Mouse (Mus musculus) heart, embryonic 16.5 days (tissue): ENCODE results near the gene Bid. TPM values are rescaled to one million over a fixed set of nuclear protein-coding genes. Genes with fewer than 3 reads are reported as not detected.
"Not testable (repeated sequence)": the region's sequence is repeated elsewhere in the genome, so short reads cannot be mapped to it uniquely, and the experiment has no call there.

Experiments used
- ATAC-seq: fragments of 200-750 bp; cut with Nextera tagmentation; replicated peaks from 2 replicates; pipeline ENCODE4 v1.8.0; 2017; ENCODE audit warnings: moderate number of reproducible peaks; ENCODE audit not compliant: insufficient read depth, low FRiP score; ENCODE audit errors: extremely low read depth
- H3K27ac ChIP-seq: fragments of 300-500 bp; sonication (generic); 2 replicates; pipeline ENCODE4 v1.5.1; 2014; ENCODE audit warnings: mild to moderate bottlenecking, low read length, control low read depth, moderate library complexity
- H3K27me3 ChIP-seq: fragments of 300-500 bp; sonication (generic); 2 replicates; pipeline ENCODE4 v1.6.1; 2014; ENCODE audit warnings: low read length, mixed read lengths; ENCODE audit not compliant: control insufficient read depth, insufficient read depth
- H3K36me3 ChIP-seq: fragments of 300-500 bp; sonication (generic); 2 replicates; pipeline ENCODE4 v1.6.1; 2014; ENCODE audit not compliant: control insufficient read depth, insufficient read depth
- H3K4me1 ChIP-seq: fragments of 300-500 bp; sonication (generic); 2 replicates; pipeline ENCODE4 v1.6.1; 2014; ENCODE audit warnings: low read length, mixed read lengths; ENCODE audit not compliant: control insufficient read depth, insufficient read depth
- H3K4me2 ChIP-seq: fragments of 300-500 bp; sonication (generic); 2 replicates; pipeline ENCODE4 v1.6.1; 2014; ENCODE audit warnings: low read depth, mild to moderate bottlenecking, control low read depth, low read length
- H3K4me3 ChIP-seq: fragments of 300-500 bp; sonication (generic); 2 replicates; pipeline ENCODE4 v1.5.1; 2014; ENCODE audit warnings: mild to moderate bottlenecking, control low read depth, low read length
- H3K9ac ChIP-seq: fragments of 300-500 bp; sonication (generic); 2 replicates; pipeline ENCODE4 v1.6.1; 2014; ENCODE audit warnings: low read length, control low read depth
- H3K9me3 ChIP-seq: fragments of 300-500 bp; sonication (generic); replicated peaks from 2 replicates; pipeline ENCODE4 v1.6.1; 2016; ENCODE audit warnings: low read length; ENCODE audit not compliant: control insufficient read depth
- WGBS: fragments of 180-500 bp; shearing (Covaris S2); extraction: QIAGEN DNeasy Blood & Tissue Kit; methylation state at CpG from one replicate; pipeline ENCODE4 v1.1.7; 2014; 5-methylcytosine and 5-hydroxymethylcytosine counted together
- polyA plus RNA-seq: library from polyadenylated mRNA; unstranded; fragments of >200 nt; fragmentation: Nextera tagmentation; extraction: Ambion mirVana; gene quantifications from 2 replicates; pipeline ENCODE4 v1.2.1, GENCODE M21; 2015

The Bid gene
- polyA plus RNA-seq, 1 experiment from 2014 or later = 18.3 TPM

- no peaks in the 10 kb centered on the region for H3K36me3 ChIP-seq
- H3K27me3 ChIP-seq = no peaks in the 10 kb centered on the region
- 76% methylated on average over 4 of the region's 4 CpGs for WGBS
- H3K4me2 ChIP-seq = no peak overlapping the region
- peaks cover 13% of the 10 kb centered on the region for H3K4me1 ChIP-seq
- no peak overlapping the region for H3K4me3 ChIP-seq
- H3K9me3 ChIP-seq = no peaks in the 10 kb centered on the region
- no peak overlapping the region; the same call in 1 of the 2 replicates for H3K9ac ChIP-seq
- H3K27ac ChIP-seq = no peak overlapping the region
- ATAC-seq = no peak
Observed at GRCm38 (mm10) chr6:120914533-120914910, 2.1 kb downstream of the Bid start.

DNA sequence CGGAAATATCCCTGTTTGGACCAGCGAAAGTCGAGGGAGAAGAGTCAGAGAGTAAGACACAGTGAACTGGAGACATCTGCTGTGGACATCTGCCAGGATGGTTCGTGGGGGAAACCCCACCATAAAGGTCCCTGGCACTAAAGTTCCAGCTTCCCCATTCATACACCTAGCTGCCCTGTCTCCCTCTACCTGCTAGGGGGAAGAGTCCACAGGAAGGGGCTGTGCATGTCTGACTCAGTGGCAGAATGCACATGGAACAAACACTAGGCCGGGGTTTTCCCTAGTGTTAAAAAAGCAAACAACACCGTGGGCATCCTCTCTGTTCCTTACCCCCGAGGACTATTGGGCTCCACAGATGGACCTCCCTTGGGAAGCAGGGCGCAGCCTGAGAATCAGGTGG lies 2.9 kb downstream of the Bid start:
- Histone ChIP-seq H3K9ac (no peak overlapping the region), H3K4me3 (no peak overlapping the region), H3K4me1 (peaks cover 13% of the 10 kb centered on the region), H3K27ac (no peak overlapping the region), H3K36me3 (no peaks in the 10 kb centered on the region), H3K27me3 (no peaks in the 10 kb centered on the region), H3K9me3 (no peaks in the 10 kb centered on the region), H3K4me2 (no peak overlapping the region)
- WGBS = 84% methylated on average over 8 of the region's 8 CpGs
- ATAC-seq = no peak

DNA sequence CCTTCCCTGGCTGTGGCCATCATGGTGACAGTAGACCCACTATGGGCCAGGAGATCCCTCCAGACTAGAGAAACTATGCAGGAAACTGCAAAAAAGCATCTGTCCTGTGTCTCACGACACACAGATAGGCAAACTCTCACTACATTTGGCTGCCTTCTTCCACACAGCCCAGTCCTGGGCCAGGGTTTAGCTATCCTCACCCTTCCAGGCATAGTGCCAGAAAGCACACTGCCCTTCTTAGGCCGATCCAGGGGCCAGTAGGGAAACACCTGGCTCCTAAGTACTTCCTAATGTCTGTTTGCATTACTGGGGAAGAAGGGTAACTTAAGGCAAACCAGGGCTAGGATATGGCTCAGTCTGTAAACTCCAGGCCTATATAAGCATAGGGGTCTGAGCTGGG lies 3.7 kb downstream of the Bid start:
- Histone ChIP-seq H3K4me1 (peaks cover 13% of the 10 kb centered on the region), H3K4me2 (no peak overlapping the region), H3K27ac (no peak overlapping the region), H3K9ac (no peak overlapping the region), H3K4me3 (no peak overlapping the region), H3K9me3 (no peaks in the 10 kb centered on the region), H3K36me3 (no peaks in the 10 kb centered on the region), H3K27me3 (no peaks in the 10 kb centered on the region)
- 19% methylated on average over 2 of the region's 2 CpGs for WGBS
- no peak for ATAC-seq

DNA sequence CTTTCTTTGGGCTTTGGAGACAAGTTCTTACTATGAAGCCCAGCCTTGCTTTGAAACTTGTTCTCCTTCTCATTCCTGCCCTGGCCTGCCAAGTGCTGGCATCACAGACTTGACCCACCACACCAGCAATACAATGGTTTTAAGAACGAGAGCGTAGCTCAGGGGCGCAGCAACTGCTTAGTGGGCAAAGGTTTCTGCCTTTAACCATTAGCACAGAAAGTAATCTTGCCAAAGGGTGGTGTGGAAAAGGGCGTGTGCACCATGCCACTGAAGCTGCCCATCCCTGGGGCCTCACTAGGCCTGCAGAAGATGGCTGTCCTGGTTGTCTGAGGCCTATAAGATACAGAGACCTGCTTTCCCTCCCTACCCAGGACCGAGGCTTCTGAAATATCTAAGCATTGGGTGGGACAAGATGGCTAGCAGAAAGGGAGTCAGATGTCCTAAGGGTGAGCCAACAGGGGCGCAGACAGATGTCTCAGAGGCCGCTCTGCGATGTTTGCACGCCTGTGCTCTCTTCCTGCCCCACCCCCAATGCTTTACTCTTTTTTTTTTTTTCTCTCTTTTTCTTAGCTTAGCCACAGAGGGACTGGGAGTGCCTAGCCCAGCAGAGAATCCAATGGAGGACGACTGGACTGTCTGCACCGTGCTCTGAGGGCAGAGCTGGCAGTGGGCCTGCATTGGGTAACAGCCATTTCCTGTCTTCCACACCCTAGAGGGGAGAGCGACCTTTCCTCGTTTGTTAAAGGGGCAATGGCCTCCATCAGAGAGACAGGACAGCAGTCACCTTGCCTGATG lies 5.2 kb downstream of the Bid start:
- ATAC-seq = no peak

DNA sequence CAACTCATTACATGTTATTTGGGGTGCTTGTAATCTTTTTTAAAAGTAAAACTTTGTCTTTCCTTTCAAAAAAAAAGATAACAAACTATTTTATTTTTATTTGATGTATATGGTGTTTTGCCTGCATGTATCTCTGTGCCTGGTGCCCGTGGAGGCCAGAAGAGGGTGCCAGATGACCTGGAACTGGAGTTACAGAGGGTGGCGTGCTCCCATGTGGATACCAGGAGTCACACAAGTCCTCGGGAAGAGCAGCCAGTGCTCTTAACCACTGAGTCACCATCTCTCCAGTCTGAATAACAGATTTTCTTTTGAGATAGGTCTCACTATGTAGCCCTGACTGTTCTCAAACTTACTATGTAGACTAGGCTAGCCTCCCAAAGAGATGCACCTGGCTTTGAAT lies 7.2 kb downstream of the Bid start:
- 84% methylated on average over 3 of the region's 3 CpGs for WGBS
- H3K9me3 ChIP-seq = no peaks in the 10 kb centered on the region
- ATAC-seq = no peak

More for the DNA sequence above, 5.2 kb downstream of the Bid start:
- Histone ChIP-seq H3K27ac (no peak overlapping the region), H3K4me1 (peaks cover 13% of the 10 kb centered on the region), H3K36me3 (no peaks in the 10 kb centered on the region), H3K27me3 (no peaks in the 10 kb centered on the region), H3K4me3 (no peak overlapping the region), H3K9ac (no peak overlapping the region), H3K9me3 (no peaks in the 10 kb centered on the region), H3K4me2 (no peak overlapping the region)
- WGBS = 58% methylated on average over 13 of the region's 13 CpGs

GRCm38 (mm10) chr6:120907876-120908597 lies 8.6 kb downstream of the Bid start:
- H3K9ac ChIP-seq, H3K4me3 ChIP-seq, H3K4me2 ChIP-seq, H3K9me3 ChIP-seq, H3K4me1 ChIP-seq, H3K27me3 ChIP-seq, H3K27ac ChIP-seq, H3K36me3 ChIP-seq, ATAC-seq: not testable (repeated sequence)
- WGBS = 84% methylated on average over 9 of the region's 10 CpGs

More for the DNA sequence above, 7.2 kb downstream of the Bid start:
- no peak overlapping the region for H3K4me3 ChIP-seq
- no peak overlapping the region for H3K4me2 ChIP-seq
- H3K27me3 ChIP-seq = no peaks in the 10 kb centered on the region
- H3K4me1 ChIP-seq = peaks cover 7% of the 10 kb centered on the region
- H3K36me3 ChIP-seq = no peaks in the 10 kb centered on the region
- no peak overlapping the region for H3K9ac ChIP-seq
- no peak overlapping the region for H3K27ac ChIP-seq

- no peaks in the 10 kb centered on the region for H3K36me3 ChIP-seq
Observed at GRCm38 (mm10) chr6:120906521-120906920, 10.1 kb downstream of the Bid start.

DNA sequence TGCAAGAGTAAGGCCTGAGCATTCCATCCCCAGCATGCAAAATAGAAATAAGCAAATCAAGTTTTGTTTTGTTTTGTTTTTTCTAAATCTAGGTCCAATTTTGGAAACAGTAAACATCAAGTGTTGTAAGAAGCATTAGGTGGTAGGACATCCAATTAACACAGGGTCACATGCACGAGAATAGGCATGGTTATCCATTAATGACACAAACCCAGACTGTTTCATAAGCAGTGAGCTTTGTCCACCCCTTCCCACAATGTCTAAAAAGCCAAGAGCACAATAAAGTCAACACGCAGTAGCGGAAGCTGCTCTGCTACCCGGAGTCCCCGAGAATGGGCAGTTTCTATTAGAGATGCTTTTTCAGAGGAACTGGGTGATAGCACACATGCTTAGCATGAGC lies 11.5 kb downstream of the Bid start:
- Histone ChIP-seq H3K4me2 (no peak overlapping the region), H3K9ac (no peak overlapping the region), H3K4me3 (no peak overlapping the region), H3K4me1 (0 out of 2 replicates have a peak, but pooled peaks cover 3% of the 10 kb centered on the region), H3K27ac (no peak overlapping the region), H3K27me3 (no peaks in the 10 kb centered on the region), H3K9me3 (no peaks in the 10 kb centered on the region), H3K36me3 (no peaks in the 10 kb centered on the region)
- no peak for ATAC-seq
- WGBS = 92% methylated on average over 5 of the region's 5 CpGs

More at GRCm38 (mm10) chr6:120906521-120906920, 10.1 kb downstream of the Bid start:
- Histone ChIP-seq H3K27ac (no peak overlapping the region), H3K4me1 (0 out of 2 replicates have a peak, but pooled peaks cover 3% of the 10 kb centered on the region), H3K27me3 (no peaks in the 10 kb centered on the region), H3K9ac (no peak overlapping the region), H3K4me2 (no peak overlapping the region), H3K4me3 (no peak overlapping the region), H3K9me3 (no peaks in the 10 kb centered on the region)
- no peak for ATAC-seq
- 90% methylated on average over 6 of the region's 6 CpGs for WGBS

GRCm38 (mm10) chr6:120903961-120904360 lies 12.7 kb downstream of the Bid start:
- no peak for ATAC-seq
- no peak overlapping the region for H3K4me3 ChIP-seq
- H3K27ac ChIP-seq = no peak overlapping the region
- H3K4me2 ChIP-seq = no peak overlapping the region
- WGBS = 81% methylated on average over 11 of the region's 11 CpGs
- H3K4me1 ChIP-seq = 0 out of 2 replicates have a peak, but pooled peaks cover 3% of the 10 kb centered on the region
- H3K36me3 ChIP-seq = no peaks in the 10 kb centered on the region
- H3K9me3 ChIP-seq = no peaks in the 10 kb centered on the region
- no peak overlapping the region for H3K9ac ChIP-seq
- H3K27me3 ChIP-seq = no peaks in the 10 kb centered on the region
